Mouse (Mus musculus) brain, adult 10 weeks (tissue): ENCODE measurements around the gene Amotl1. TPM values are rescaled to one million over a fixed set of nuclear protein-coding genes. Genes with fewer than 3 reads are reported as not detected.

Experiments used
- polyA plus RNA-seq: library from polyadenylated mRNA; stranded (reverse); fragments of 350-450 nt; fragmentation: Illumina TruSeq; extraction: RNeasy Lipid Tissue Mini Kit (QIAGEN cat#74804); gene quantifications from one replicate; pipeline ENCODE4 v1.2.3, GENCODE M21; 2015; ENCODE audit warnings: low read depth, low replicate concordance

Amotl1 gene
- 17.9 TPM for polyA plus RNA-seq

GRCm38 (mm10) chr9:14644956-14645355 is at the start of gene Amotl1:
Amotl1 (minus strand) TSS chr9:14645056.

GRCm38 (mm10) chr9:14500023-14500915 is 144.6 kb downstream of the Amotl1 start, which contains the start of the genes Kdm4d and Cwc15:
Kdm4d (minus strand) TSS chr9:14500482.
Cwc15 (plus strand) TSS chr9:14500617.

Other genes with a start within 250 kb of the Amotl1 start
- 1.2 TPM for gene Kdm4d, start 144.6 kb downstream of the Amotl1 start, polyA plus RNA-seq
- gene Cwc15, start 144.4 kb downstream of the Amotl1 start, polyA plus RNA-seq, result 149 TPM
- gene Piwil4, start 95.7 kb upstream of the Amotl1 start, polyA plus RNA-seq, result not detected
- gene Fut4, start 107.3 kb upstream of the Amotl1 start, polyA plus RNA-seq, result 0.34 TPM
- 3.5 TPM for gene 1700012B09Rik, start 126.0 kb upstream of the Amotl1 start, polyA plus RNA-seq
- 8.0 TPM for gene Mre11a, start 139.6 kb upstream of the Amotl1 start, polyA plus RNA-seq
- 18.3 TPM for gene Ankrd49, start 139.8 kb upstream of the Amotl1 start, polyA plus RNA-seq
- 18.9 TPM for gene Gpr83, start 215.2 kb upstream of the Amotl1 start, polyA plus RNA-seq